Mouse (Mus musculus): ENCODE measurements around the gene Dpy19l3. TPM values are rescaled to one million over a fixed set of nuclear protein-coding genes. Genes with fewer than 3 reads are reported as not detected.

The Dpy19l3 gene
- polyA plus RNA-seq, 1 experiment = 7.3 TPM

GRCm38 (mm10) chr7:35742310-35742709 is 11.9 kb downstream of the Dpy19l3 start:
- no peak overlapping the region for H3K4me3 ChIP-seq (ENCODE audit: extremely low read depth, insufficient read depth, insufficient read length)
- H3K27me3 ChIP-seq (ENCODE audit: control insufficient read depth, insufficient read depth, low read length) = no peaks in the 10 kb centered on the region
- no peak overlapping the region for H3K27ac ChIP-seq (ENCODE audit: insufficient read depth, low read length)
- DNase-seq (ENCODE audit: low read depth in 1 of 2, low spot score in 2 of 2) = no peak
- H3K36me3 ChIP-seq (ENCODE audit: control insufficient read depth, insufficient read depth, low read length) = 0 out of 2 replicates have a peak, but pooled peaks cover 3% of the 10 kb centered on the region
- WGBS = 54% methylated on average over 5 of the region's 5 CpGs
- no peaks in the 10 kb centered on the region for H3K4me1 ChIP-seq (ENCODE audit: control insufficient read depth, insufficient read depth, insufficient read length)
- TF ChIP-seq POLR2A (IDR thresholded peaks at IDR 0.05; ENCODE audit: low read depth, low read length) (no peak), CTCF (IDR thresholded peaks at IDR 0.05; ENCODE audit: extremely low read depth, insufficient read depth, insufficient read length, insufficient replicate concordance) (no peak)

- WGBS = 87% methylated on average over 5 of the region's 5 CpGs
- Histone ChIP-seq H3K4me3 (ENCODE audit: extremely low read depth, insufficient read depth, insufficient read length) (no peak overlapping the region), H3K36me3 (ENCODE audit: control insufficient read depth, insufficient read depth, low read length) (0 out of 2 replicates have a peak, but pooled peaks cover 3% of the 10 kb centered on the region), H3K4me1 (ENCODE audit: control insufficient read depth, insufficient read depth, insufficient read length) (no peaks in the 10 kb centered on the region), H3K27ac (ENCODE audit: insufficient read depth, low read length) (no peak overlapping the region), H3K27me3 (ENCODE audit: control insufficient read depth, insufficient read depth, low read length) (no peaks in the 10 kb centered on the region)
- TF ChIP-seq CTCF (IDR thresholded peaks at IDR 0.05; ENCODE audit: extremely low read depth, insufficient read depth, insufficient read length, insufficient replicate concordance) (no peak), POLR2A (IDR thresholded peaks at IDR 0.05; ENCODE audit: low read depth, low read length) (no peak)
- no peak for DNase-seq (ENCODE audit: low read depth in 1 of 2, low spot score in 2 of 2)
Observed at GRCm38 (mm10) chr7:35741858-35742257, 12.4 kb downstream of the Dpy19l3 start.

GRCm38 (mm10) chr7:35740489-35741230 is 13.6 kb downstream of the Dpy19l3 start:
- WGBS = 92% methylated on average over 5 of the region's 5 CpGs
- 0 out of 2 replicates have a peak, but pooled peaks cover 1% of the 10 kb centered on the region for H3K36me3 ChIP-seq (ENCODE audit: control insufficient read depth, insufficient read depth, low read length)
- TF ChIP-seq CTCF (IDR thresholded peaks at IDR 0.05; ENCODE audit: extremely low read depth, insufficient read depth, insufficient read length, insufficient replicate concordance) = peak; percentile 23; the same call in 1 of the 2 replicates
- TF ChIP-seq POLR2A (IDR thresholded peaks at IDR 0.05; ENCODE audit: low read depth, low read length) = no peak
- peak in 1 of 2 experiments; percentile 20 for DNase-seq (ENCODE audit: low read depth in 1 of 2, low spot score in 2 of 2)
- no peak overlapping the region for H3K4me3 ChIP-seq (ENCODE audit: extremely low read depth, insufficient read depth, insufficient read length)
- H3K27ac ChIP-seq (ENCODE audit: insufficient read depth, low read length) = no peak overlapping the region
- no peaks in the 10 kb centered on the region for H3K27me3 ChIP-seq (ENCODE audit: control insufficient read depth, insufficient read depth, low read length)
- no peaks in the 10 kb centered on the region for H3K4me1 ChIP-seq (ENCODE audit: control insufficient read depth, insufficient read depth, insufficient read length)

- no peak overlapping the region for H3K27ac ChIP-seq (ENCODE audit: insufficient read depth, low read length)
Observed at GRCm38 (mm10) chr7:35738871-35739270, 15.4 kb downstream of the Dpy19l3 start.

GRCm38 (mm10) chr7:35733313-35734050 is 20.8 kb downstream of the Dpy19l3 start:
- Histone ChIP-seq H3K4me1 (ENCODE audit: control insufficient read depth, insufficient read depth, insufficient read length) (no peaks in the 10 kb centered on the region), H3K4me3 (ENCODE audit: extremely low read depth, insufficient read depth, insufficient read length) (no peak overlapping the region), H3K27ac (ENCODE audit: insufficient read depth, low read length) (no peak overlapping the region), H3K27me3 (ENCODE audit: control insufficient read depth, insufficient read depth, low read length) (no peaks in the 10 kb centered on the region), H3K36me3 (ENCODE audit: control insufficient read depth, insufficient read depth, low read length) (0 out of 2 replicates have a peak, but pooled peaks cover 1% of the 10 kb centered on the region)
- 91% methylated on average over 14 of the region's 14 CpGs for WGBS
- DNase-seq (ENCODE audit: low read depth in 1 of 2, low spot score in 2 of 2) = no peak
- TF ChIP-seq POLR2A (IDR thresholded peaks at IDR 0.05; ENCODE audit: low read depth, low read length) (no peak), CTCF (IDR thresholded peaks at IDR 0.05; ENCODE audit: extremely low read depth, insufficient read depth, insufficient read length, insufficient replicate concordance) (no peak)

More at GRCm38 (mm10) chr7:35738871-35739270, 15.4 kb downstream of the Dpy19l3 start:
- Histone ChIP-seq H3K27me3 (ENCODE audit: control insufficient read depth, insufficient read depth, low read length) (no peaks in the 10 kb centered on the region), H3K4me1 (ENCODE audit: control insufficient read depth, insufficient read depth, insufficient read length) (no peaks in the 10 kb centered on the region), H3K4me3 (ENCODE audit: extremely low read depth, insufficient read depth, insufficient read length) (no peak overlapping the region), H3K36me3 (ENCODE audit: control insufficient read depth, insufficient read depth, low read length) (0 out of 2 replicates have a peak, but pooled peaks cover 1% of the 10 kb centered on the region)
- TF ChIP-seq CTCF (IDR thresholded peaks at IDR 0.05; ENCODE audit: extremely low read depth, insufficient read depth, insufficient read length, insufficient replicate concordance) (no peak), POLR2A (IDR thresholded peaks at IDR 0.05; ENCODE audit: low read depth, low read length) (no peak)
- no peak for DNase-seq (ENCODE audit: low read depth in 1 of 2, low spot score in 2 of 2)

- 94% methylated on average over 10 of the region's 10 CpGs for WGBS
- H3K36me3 ChIP-seq (ENCODE audit: control insufficient read depth, insufficient read depth, low read length) = 0 out of 2 replicates have a peak, but pooled peaks cover 1% of the 10 kb centered on the region
- TF ChIP-seq CTCF (IDR thresholded peaks at IDR 0.05; ENCODE audit: extremely low read depth, insufficient read depth, insufficient read length, insufficient replicate concordance) (no peak), POLR2A (IDR thresholded peaks at IDR 0.05; ENCODE audit: low read depth, low read length) (no peak)
- H3K4me1 ChIP-seq (ENCODE audit: control insufficient read depth, insufficient read depth, insufficient read length) = no peaks in the 10 kb centered on the region
- DNase-seq (ENCODE audit: low read depth in 1 of 2, low spot score in 2 of 2) = no peak
- no peaks in the 10 kb centered on the region for H3K27me3 ChIP-seq (ENCODE audit: control insufficient read depth, insufficient read depth, low read length)
- no peak overlapping the region for H3K4me3 ChIP-seq (ENCODE audit: extremely low read depth, insufficient read depth, insufficient read length)
- H3K27ac ChIP-seq (ENCODE audit: insufficient read depth, low read length) = no peak overlapping the region
Observed at GRCm38 (mm10) chr7:35732585-35733059, 21.6 kb downstream of the Dpy19l3 start.

Data from spleen, adult 2 months (tissue).